Mouse (Mus musculus) cerebral cortex, adult 2 months (tissue): ENCODE data around the gene Cmtm2b.

Source experiments
- WGBS: fragments of 180-500 bp; shearing (Covaris S2); methylation state at CpG from one replicate; pipeline ENCODE4 v1.1.7; 2018; 5-methylcytosine and 5-hydroxymethylcytosine counted together

Gene Cmtm2b

DNA sequence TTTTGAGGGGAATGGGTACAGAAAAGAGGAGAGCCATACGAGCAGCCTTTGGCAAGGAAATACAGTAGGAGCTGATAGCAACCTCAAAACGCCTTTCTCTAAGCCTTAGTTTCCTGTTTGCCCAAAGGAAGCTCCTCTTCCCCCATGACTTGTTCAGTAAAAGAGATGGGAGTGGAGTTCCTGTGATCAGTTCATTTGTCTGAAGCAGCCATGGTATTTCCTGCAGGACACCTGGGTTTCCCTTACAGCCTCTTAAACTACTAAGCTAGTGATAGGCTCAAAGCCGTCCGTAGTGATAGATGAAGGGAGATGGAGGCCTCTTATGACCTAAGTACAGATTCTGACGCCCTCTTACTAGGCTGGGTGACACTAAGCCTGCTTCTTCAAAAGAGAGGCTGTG is 20.4 kb downstream of the Cmtm2b start:
- WGBS = 83% methylated on average over 5 of the region's 5 CpGs

DNA sequence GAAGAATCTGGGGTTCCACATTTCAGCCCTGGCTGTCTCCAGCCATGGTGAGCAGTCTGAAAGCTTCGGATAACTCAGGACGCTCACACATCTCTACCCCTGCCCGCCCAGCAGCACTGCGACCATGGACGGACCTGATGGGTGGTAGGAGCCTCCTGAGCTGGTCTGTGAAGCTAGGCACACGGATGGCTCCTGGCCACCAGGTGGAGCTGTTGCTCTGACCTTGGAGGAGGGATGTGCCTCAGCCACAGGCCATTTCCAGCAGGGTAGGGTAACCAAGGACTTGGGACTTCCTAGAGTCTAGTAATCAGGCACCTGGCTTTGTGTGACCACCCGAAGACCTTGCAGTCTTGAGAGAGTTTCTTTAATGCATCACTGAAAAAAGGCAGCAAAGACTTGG is 21.9 kb downstream of the Cmtm2b start:
- WGBS = 21% methylated on average over 7 of the region's 7 CpGs

DNA sequence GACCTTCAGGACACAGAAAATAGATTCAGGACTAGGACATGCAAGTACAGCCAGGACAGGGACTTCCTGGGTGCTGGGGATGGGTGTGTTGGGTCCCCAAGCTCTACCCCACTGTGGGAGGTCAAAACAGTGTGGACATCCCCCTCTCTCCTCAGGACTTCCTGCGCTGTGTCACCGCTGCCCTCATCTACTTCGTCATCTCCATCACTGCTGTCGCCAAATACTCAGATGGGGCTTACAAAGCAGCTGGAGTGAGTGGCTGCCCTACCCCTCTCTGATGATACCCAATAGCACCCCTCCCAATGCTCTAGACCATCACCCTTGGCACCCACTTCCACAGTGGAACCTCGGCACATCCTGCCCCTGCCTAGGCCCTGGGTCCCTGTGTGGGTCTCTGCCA is 22.6 kb downstream of the Cmtm2b start:
- WGBS = 92% methylated on average over 5 of the region's 5 CpGs

DNA sequence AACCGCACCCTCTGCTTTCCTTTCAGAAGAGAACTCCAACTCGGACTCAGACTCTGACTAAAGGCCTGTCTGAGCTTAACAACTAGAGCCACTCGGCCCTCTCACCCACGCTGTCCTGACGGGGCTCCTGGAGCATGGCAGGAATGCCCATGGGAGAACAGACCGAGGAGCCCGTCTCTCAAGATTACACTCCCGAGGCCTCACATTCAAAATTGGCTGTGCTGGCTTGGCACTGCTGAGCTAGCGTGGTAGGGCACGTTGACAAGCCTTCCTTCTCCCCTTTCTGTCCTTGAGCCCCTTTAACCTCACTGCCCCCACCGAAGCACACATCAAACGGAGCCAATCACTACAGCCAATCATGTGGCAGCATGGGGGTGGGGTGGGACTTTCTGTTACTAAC is 24.7 kb downstream of the Cmtm2b start:
- WGBS = 73% methylated on average over 12 of the region's 12 CpGs

DNA sequence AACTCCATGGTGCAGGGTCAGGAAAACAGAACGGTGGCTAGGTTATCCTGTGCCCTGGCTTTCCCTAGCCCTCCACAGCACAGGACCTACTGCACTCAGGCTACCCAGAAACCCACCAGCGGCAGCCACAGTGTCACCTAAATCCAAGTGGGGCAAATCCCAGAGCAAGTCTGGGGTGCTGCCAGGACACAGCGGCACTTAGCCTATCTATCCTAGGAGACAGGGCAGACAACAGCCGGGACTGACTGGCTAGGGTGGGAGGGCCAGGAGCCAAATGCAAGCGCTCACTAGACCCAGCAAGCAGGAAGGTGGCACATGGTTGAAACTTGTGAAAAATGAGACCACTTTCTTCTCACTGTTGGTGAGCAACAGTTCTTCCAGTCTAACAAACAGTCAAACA is 26.9 kb downstream of the Cmtm2b start:
- 62% methylated on average over 5 of the region's 5 CpGs for WGBS

DNA sequence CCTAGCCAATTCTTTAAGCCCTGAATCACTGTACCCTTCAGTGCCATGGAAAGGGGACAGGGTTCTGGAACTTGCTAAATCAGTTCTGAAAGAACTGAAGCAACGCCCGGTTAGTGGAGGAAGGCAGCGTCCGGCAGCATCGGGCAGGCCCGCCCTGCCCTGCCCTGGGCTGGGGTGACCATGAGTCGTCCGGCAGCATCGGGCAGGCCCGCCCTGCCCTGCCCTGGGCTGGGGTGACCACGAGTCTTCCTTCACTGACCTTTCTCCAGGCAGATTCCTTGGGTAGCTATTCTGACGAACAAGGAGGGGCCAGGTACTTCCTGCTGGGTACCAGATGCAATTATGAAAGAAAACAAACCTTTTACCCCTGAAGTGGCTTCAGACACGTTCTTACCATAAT is 28.0 kb downstream of the Cmtm2b start:
- WGBS = 82% methylated on average over 13 of the region's 13 CpGs

DNA sequence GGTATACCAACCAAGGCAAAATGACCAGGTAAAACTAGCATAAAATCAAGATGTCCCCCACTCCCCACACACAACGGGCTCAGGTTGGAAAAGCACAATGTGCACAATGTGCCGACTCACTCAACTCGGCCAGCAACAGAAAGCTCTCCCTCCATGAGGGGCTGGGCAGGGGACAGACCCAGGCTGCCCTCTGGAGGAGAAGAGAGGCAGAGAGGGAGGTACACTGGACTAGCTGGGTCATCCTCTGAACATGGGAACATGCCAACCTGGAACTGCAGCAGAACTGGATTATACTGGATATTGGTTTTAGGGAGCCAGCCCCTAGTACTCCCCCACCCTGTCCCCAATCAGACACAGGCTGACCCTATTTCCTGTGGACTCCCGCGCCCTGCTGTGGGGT is 31.2 kb downstream of the Cmtm2b start:
- 50% methylated on average over 5 of the region's 5 CpGs for WGBS

DNA sequence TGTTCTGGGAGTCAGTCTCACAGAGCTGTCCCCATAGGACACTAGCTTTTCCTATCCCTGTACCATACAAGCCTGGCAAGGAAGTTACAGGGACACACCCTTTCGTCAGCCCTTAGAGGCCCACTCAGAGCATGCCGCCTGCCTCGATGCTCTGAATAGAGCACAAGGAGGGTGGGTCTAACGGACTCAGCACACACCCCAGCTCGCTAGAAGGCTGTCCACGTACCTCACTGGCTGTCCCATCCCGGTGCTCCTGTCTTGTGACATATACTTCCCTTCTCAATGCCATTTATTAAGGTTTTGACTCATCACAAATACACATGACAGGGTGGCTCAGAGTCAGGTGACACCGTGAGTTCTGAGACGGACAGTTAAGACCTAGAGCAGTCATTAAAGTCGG is 32.5 kb downstream of the Cmtm2b start:
- 89% methylated on average over 10 of the region's 10 CpGs for WGBS

DNA sequence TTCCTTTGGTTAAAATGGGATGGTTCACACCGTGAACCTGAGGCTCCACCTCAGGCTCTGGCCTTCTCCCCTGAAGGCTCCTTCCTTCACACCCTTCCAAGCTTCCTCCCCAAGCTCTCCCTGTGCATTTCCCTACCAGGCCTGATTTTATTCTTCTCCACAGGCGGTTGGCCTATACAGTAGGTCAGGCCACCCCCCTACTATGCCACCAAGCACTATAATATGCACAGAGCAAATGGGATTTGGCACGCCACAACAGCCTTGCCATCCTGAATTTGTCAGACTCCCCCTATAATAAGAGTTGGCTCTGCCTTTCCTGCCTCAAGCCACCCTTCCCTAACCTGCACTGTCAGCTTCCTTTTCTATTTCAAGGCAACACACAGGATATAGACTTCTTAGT is 36.6 kb downstream of the Cmtm2b start:
- WGBS = 75% methylated on average over 3 of the region's 3 CpGs

DNA sequence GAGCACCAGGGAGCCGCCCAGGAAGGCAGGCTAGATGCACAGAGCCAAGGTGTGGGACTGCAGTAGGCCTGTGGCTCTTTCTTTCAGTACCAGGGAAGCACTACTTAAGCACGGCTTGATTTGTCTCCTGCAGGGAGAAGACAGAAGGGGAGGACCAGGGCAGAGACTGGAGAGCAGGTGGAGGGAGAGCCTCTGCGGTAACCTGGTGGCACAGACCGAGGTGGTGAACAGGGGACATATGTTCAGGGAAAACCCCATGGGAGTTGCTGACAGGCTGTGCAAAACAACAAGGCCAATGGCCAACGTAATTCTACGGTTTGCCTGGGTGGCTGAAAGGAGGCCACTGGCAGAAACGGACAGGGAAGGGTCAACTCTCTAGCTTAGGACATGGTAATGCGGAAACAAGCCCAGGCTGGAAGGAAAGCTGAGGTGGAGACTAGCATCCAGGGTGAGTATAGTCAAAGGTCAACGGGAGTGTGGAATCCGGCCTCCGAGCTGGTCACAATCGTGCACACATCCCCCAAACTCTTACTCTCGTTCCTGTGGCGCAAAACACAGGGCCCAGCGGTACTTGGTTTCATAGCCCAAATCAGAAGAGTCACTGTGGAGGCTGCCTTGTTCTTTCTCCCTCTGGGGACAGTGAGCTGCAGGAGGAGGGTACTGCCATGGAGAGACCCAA is 37.9 kb downstream of the Cmtm2b start:
- 70% methylated on average over 15 of the region's 15 CpGs for WGBS

DNA sequence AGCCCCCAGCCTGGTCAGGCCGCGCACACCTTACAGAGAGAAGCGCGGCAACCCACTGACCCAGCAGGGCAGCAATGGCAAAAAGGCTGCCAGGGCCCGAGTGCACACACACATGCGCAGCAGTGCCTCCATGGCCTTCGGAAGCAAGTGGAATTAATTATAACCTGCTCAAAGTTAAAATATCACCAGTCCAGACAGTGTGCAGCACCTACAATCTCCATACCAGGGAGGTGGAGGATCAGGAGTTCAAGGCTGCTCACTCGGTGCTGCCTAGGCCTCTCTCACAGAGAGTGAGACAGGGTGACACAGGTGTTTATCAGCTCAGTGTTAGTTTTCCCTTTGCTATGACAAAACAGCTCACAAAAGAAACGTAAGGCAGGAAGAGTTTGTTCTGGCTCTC is 43.7 kb downstream of the Cmtm2b start:
- WGBS = 89% methylated on average over 9 of the region's 9 CpGs

DNA sequence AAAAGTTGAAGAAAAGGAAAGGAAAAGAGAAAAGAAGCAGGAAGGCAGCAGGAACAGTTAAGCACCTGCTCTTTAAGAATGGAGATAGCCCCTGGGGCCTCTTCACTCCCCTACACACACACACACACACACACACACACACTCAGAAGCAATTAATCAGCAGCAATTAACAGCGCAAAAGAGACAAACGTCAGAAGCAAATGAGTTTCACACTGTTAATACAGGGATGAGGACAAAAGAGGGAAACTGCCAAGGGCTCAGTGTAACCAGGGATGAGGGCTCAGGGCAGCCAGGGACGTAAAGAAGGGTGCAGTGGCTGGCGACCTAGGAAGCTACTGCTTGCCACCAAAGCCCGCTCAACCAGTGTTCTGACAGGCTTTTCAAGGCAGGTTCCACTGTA is 45.4 kb downstream of the Cmtm2b start:
- WGBS = 64% methylated on average over 5 of the region's 5 CpGs

DNA sequence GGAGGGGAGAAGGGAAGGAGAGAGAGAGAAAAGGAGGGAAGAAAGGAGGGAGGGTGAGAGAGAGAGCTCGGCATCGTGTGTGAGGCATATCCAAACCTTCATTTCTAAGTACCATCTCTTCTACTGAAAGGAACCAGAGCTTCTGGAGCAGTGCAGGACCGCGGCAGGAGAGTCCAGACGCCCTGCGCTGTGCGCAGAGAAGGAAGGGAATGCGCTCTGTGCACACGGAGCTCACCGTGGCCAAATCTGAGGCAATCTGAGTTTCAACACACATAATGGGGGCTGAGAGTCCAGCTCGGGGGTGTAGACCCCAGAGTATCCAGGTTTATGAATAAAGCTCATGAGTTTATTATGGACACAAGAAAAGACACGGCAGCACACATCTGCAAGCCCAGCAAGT is 47.6 kb downstream of the Cmtm2b start:
- WGBS = 45% methylated on average over 12 of the region's 12 CpGs

DNA sequence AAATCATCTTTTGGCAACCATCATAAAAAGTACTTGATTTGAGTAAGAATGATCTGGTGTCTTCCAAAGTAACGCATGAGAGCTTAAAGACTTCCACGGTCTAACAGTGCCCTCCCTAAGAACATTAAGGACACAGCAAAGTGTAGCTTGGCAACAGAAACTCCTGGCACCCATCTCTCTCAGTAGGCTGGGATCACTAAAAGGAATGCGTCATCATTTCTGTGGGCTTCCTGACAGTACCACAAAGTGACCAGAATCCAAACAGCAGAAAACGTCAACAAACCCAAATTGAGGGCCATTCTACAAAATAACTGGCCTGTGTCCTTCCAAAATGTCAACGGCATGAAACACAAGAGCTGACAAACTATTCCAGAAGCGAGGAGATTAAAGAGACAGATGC is 48.0 kb downstream of the Cmtm2b start:
- 18% methylated on average over 6 of the region's 6 CpGs for WGBS

DNA sequence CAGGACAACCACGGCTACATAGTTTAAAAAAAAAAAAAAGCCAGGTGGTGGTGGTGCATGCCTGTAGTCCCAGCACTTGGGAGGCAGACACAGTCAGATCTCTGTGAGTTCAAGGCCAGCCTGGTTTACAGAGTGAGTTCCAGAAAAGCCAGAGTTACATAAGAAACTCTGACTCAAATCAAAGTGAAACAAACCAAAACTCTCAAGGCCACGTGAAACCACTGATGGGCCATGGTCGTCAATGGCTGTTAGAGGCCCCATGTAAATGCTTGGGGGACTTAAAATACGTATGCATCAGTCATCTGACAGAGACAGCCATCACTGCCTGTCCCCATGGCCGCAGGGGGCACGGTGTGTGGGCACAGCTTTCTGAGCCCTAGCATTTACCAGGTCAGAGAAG is 49.1 kb downstream of the Cmtm2b start:
- WGBS = 89% methylated on average over 6 of the region's 6 CpGs

DNA sequence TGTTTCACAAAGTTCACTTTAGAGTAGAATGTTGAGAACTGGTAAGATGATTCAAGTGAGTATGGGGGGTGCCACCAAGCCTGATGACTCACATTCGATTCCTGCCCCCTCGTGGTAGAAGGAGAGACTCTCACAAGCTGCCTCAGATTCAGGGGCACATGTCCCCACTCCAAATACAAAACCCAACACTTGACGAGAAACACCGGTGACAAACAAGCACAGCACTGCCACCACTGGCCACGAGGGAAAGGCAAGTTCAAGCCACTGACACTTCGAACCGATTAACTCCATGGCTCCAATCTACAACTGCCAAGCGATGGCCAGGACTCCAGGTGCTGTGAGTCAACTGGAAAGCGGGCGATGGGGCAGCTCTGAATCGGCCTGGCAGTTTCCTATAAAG is 51.7 kb downstream of the Cmtm2b start:
- WGBS = 69% methylated on average over 11 of the region's 11 CpGs

DNA sequence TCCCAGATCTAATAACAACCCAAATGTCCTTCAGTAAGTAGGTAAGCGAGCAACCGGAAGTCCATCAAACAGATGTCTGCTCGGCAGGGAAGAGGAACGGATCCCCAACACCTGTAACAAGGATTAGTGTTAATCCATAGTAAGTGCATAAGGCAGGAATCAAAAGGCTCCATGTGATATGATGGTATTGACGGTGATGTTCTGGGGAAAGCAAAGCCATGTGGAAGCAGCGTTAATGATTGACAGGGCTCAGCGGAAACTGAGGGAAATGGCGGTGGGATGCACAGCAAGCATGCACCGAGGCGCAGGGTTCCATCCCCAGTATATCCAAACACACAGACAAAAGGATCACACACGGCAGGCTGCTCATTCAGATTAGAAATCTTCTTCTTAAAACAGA is 52.2 kb downstream of the Cmtm2b start:
- 73% methylated on average over 11 of the region's 11 CpGs for WGBS

DNA sequence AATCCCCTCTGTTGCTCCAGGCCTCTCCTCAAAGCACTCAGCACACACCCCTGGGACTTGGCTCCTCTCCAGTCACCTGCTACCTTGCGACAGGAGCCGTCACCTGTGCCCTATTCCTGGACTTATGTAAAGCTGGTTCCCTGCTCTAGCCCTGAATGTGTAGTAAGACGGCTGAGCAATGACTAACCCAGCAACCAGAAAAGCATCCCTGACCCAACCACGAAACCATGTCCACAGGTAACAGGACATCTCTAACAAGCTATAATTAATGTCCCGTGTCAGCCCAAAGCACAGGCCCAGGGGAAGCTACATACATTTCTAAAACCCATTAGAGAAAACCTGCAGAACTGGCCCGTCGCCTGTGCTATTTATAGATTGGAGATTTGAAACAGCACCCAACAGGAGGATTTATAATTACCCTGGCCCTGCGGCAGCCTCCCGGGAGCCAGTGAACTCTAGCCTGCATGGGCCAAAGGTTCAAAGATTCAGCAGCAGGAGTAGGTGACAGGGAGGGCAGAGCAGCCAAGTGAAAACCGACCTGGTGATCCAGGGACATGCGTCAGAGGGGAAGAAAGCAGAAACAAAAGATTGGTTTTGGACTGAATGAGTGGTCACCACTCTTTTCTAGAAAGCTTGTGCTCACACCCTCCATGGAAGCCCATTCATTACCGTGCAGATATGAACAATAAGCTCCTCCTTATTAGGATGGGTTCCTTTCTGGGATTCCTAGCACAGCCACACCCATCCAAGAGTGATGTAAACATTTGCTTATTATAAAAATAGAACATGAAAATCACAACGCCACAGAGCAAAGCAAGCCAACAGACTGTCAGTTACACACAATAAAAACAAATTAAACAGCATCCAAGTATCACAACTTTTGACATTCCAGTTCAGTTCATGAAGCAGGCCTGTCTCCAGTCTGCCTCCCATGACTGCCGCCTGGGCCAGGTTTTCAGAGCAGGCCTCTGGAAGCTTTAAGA is 53.1 kb downstream of the Cmtm2b start:
- WGBS = 47% methylated on average over 14 of the region's 14 CpGs

DNA sequence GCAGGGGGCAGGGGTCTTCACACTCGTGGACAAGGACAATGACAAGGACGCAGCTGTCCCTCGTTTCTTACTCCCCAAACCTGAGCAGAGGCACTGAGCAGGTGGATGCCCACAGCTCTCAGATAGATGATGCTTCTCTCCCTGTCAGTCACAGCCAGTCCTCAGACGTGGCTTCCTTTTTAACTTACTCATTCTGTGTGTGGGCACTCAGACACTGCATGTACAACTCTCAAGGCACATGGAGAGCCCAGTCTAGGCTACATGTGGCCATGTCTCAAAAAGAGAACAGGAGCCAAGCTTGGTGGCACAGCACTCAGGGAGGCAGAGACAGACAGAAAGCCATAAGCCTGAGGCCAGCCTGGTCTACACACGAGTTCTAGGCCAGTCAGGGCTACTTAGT is 53.9 kb downstream of the Cmtm2b start:
- 60% methylated on average over 5 of the region's 5 CpGs for WGBS

DNA sequence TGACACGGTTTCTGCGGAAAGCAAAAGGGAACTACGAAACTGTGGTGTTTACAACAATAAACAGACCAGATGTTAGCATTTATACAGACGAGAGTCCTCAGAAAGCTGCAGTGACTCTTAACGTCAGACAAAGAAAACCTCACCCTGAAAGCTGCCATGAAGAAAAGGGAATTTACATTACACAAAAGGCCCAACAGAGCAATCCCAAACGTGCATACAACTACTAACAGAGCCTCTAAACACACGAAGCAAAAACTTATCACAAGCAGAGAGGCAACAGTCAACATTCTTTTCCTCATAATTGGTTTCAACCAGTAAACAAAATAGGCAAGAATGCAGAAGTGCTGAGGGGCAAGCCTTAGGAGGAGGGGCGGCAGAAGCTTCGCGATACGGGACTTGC is 54.6 kb downstream of the Cmtm2b start:
- WGBS = 71% methylated on average over 11 of the region's 11 CpGs

DNA sequence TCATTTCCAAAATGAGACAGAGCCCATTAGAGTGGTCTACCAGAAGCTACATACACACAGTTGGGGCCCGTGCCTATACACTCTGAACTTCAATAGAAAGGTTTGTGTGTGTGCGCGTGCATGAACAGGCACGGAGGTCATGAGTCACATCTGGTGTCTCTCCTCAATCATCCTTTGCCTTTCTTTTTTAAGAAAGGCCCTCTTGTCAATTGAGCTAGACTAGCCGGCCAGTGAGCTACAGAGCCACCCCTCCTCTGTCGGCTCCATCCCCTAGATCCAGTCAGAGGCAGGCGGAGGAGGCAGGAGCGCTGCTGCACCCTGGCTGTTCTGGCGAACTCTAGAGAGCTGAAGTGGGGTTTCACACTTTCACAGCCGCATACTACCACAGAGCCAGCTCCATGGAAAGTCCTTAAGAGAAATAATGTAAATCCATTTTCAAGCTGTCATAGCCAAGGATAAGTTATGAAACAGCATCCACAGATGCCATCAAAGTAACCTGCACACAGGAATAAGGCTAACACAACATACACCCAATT is 57.3 kb downstream of the Cmtm2b start:
- 59% methylated on average over 10 of the region's 10 CpGs for WGBS

DNA sequence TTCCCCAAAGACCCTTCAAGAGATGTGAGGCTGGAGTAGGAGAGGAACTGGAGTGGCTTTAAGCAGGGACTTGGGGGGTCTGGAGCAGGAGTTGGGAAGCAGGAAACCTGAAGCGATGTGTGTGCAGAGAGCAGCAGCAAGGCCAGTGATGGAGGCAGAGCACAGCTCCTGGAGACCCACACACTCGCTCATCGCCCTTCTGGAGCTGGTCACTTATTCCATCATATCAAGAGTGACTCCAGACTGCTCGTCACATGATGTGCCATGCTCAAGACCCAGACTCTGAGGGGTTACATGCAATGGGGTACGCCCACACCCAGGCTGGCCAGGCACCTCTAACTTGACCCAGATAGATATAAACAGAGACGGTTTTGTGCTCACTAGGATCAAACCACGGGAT is 58.2 kb downstream of the Cmtm2b start:
- 75% methylated on average over 7 of the region's 7 CpGs for WGBS
